Mouse (Mus musculus): ENCODE data around the gene Nkpd1. TPM values are rescaled to one million over a fixed set of nuclear protein-coding genes. Genes with fewer than 3 reads are reported as not detected.
"Not testable (repeated sequence)": the region's sequence is repeated elsewhere in the genome, so short reads cannot be mapped to it uniquely, and the experiment has no call there.

Gene Nkpd1
- total and polyA plus RNA-seq, 3 experiments = 0.14 to 0.38 TPM; not detected in 1

- DNase-seq = no peak
These were observed 11.3 kb upstream of the Nkpd1 start for GRCm38 (mm10) chr7:19506326-19506725.

- DNase-seq = peak; percentile 71
These were observed 10.5 kb upstream of the Nkpd1 start for GRCm38 (mm10) chr7:19506969-19507611.

GRCm38 (mm10) chr7:19507612-19507981 is 10.0 kb upstream of the Nkpd1 start:
- no peak for DNase-seq

GRCm38 (mm10) chr7:19508150-19508923 is 9.3 kb upstream of the Nkpd1 start, which contains the start of the genes Bloc1s3 and Trappc6a:
Gene Bloc1s3, minus strand, starts transcription at chr7:19508367.
Gene Trappc6a, plus strand, starts transcription at chr7:19508395.
- DNase-seq = peak; percentile 95

- no peak for DNase-seq
These were observed 8.6 kb upstream of the Nkpd1 start for GRCm38 (mm10) chr7:19508924-19509568.

GRCm38 (mm10) chr7:19509786-19510185 is 7.9 kb upstream of the Nkpd1 start:
- no peak for DNase-seq

- DNase-seq = not testable (repeated sequence)
These were observed 5.7 kb upstream of the Nkpd1 start for GRCm38 (mm10) chr7:19511934-19512333.

- DNase-seq = no peak
These were observed 5.3 kb upstream of the Nkpd1 start for GRCm38 (mm10) chr7:19512353-19512752.

GRCm38 (mm10) chr7:19520032-19520431 is 2.4 kb downstream of the Nkpd1 start:
- DNase-seq = no peak

GRCm38 (mm10) chr7:19523017-19523756 is 5.5 kb downstream of the Nkpd1 start:
- DNase-seq = no peak

- DNase-seq = peak; percentile 62
These were observed 6.2 kb downstream of the Nkpd1 start for GRCm38 (mm10) chr7:19523757-19524419.

- no peak for DNase-seq
These were observed 6.9 kb downstream of the Nkpd1 start for GRCm38 (mm10) chr7:19524420-19525104.

- DNase-seq = no peak
These were observed 7.5 kb downstream of the Nkpd1 start for GRCm38 (mm10) chr7:19525105-19525481.

GRCm38 (mm10) chr7:19531077-19531476 is 13.4 kb downstream of the Nkpd1 start:
- DNase-seq = no peak

- DNase-seq = no peak
These were observed 14.6 kb downstream of the Nkpd1 start for GRCm38 (mm10) chr7:19532240-19532639.

GRCm38 (mm10) chr7:19534676-19535075 is 17.0 kb downstream of the Nkpd1 start:
- peak; percentile 46 for DNase-seq

- no peak for DNase-seq
These were observed 23.3 kb downstream of the Nkpd1 start for GRCm38 (mm10) chr7:19540771-19541566.

GRCm38 (mm10) chr7:19541681-19542154 is 24.1 kb downstream of the Nkpd1 start:
- DNase-seq = no peak

GRCm38 (mm10) chr7:19542155-19542691 is 24.6 kb downstream of the Nkpd1 start:
- peak; percentile 32 for DNase-seq

GRCm38 (mm10) chr7:19543584-19543983 is 25.9 kb downstream of the Nkpd1 start:
- no peak for DNase-seq

Measured in adrenal gland, adult 2 months (tissue).